Mouse (Mus musculus): ENCODE results near the gene E330014E10Rik.
"Not testable (repeated sequence)": the region's sequence is repeated elsewhere in the genome, so short reads cannot be mapped to it uniquely, and the experiment has no call there.

E330014E10Rik gene

GRCm38 (mm10) chr5:95775690-95776089 is at the start of gene E330014E10Rik:
E330014E10Rik (plus strand) TSS chr5:95775990.
- DNase-seq, result not testable (repeated sequence)

GRCm38 (mm10) chr5:95736073-95736472 is 39.7 kb upstream of the E330014E10Rik start, which contains the start of gene Gm7978:
Gm7978 (minus strand) TSS chr5:95736173.
- not testable (repeated sequence) for DNase-seq

GRCm38 (mm10) chr5:95741714-95742113 is 34.1 kb upstream of the E330014E10Rik start, which contains the start of gene Gm7982:
Gm7982 (plus strand) TSS chr5:95742014.
- not testable (repeated sequence) for DNase-seq

GRCm38 (mm10) chr5:95810841-95811240 is 35.1 kb downstream of the E330014E10Rik start:
- DNase-seq, result peak; percentile 3

GRCm38 (mm10) chr5:95836580-95836979 is 60.8 kb downstream of the E330014E10Rik start:
- no peak for DNase-seq

GRCm38 (mm10) chr5:95854030-95854429 is 78.2 kb downstream of the E330014E10Rik start:
- no peak for DNase-seq
